Mouse (Mus musculus): ENCODE results near the gene Cct4. TPM values are rescaled to one million over a fixed set of nuclear protein-coding genes. Genes with fewer than 3 reads are reported as not detected.

Gene Cct4
- total and polyA plus RNA-seq, 3 experiments, result 482 to 874 (median 569) TPM

- no peaks in the 10 kb centered on the region for H3K9me3 ChIP-seq (replicated peaks; ENCODE audit: low read length)
- peaks cover 0 to 3% of the 10 kb centered on the region in 2 experiments; a peak in 1 of 4 replicates for H3K4me1 ChIP-seq (ENCODE audit: control insufficient read depth in 1 of 2, insufficient read depth in 2 of 2)
- no peak overlapping the region for H3K4me3 ChIP-seq (replicated peaks in 1 of 3; ENCODE audit: low read depth in 2 of 3, low read length in 2 of 3, poor library complexity in 1 of 3)
- no peaks in the 10 kb centered on the region for H3K36me3 ChIP-seq (replicated peaks in 1 of 2; ENCODE audit: control insufficient read depth in 1 of 2, insufficient read depth in 1 of 2, low read length in 1 of 2)
- H3K4me2 ChIP-seq (ENCODE audit: insufficient read depth, low read depth, poor library complexity, severe bottlenecking), result no peak overlapping the region
- no peak for DNase-seq (ENCODE audit: extremely low read depth)
- no peaks in the 10 kb centered on the region for H3K27me3 ChIP-seq (replicated peaks)
- in situ Hi-C loops (cut with MboI; ENCODE audit: low pct_ligation_motif_present, low pct_unique_long_range_greater_than_20kb, low sequenced_read_pairs), result no loop called here
- H3K79me2 ChIP-seq (replicated peaks; ENCODE audit: control insufficient read depth, extremely low read depth, insufficient read depth, poor library complexity, severe bottlenecking), result no peaks in the 10 kb centered on the region
- dilution Hi-C loops (cut with MboI; ENCODE audit: extremely low pct_ligation_motif_present, extremely low pct_unique_long_range_greater_than_20kb, low sequenced_read_pairs), result no loop called here
- no peak overlapping the region for H3K27ac ChIP-seq (ENCODE audit: insufficient read depth, low read depth)
- H3K9ac ChIP-seq (ENCODE audit: insufficient read depth, low read depth), result no peak overlapping the region
- TF ChIP-seq MAFK (IDR thresholded peaks at IDR 0.05; ENCODE audit: insufficient replicate concordance, low read length), result no peak
- TF ChIP-seq EP300 (IDR thresholded peaks at IDR 0.05; ENCODE audit: low read length), result no peak
- TF ChIP-seq TBP (conservative IDR thresholded peaks at IDR 0.05; ENCODE audit: low read depth, low read length), result no peak
- TF ChIP-seq SMC3 (IDR thresholded peaks at IDR 0.05; ENCODE audit: low read depth, low read length), result no peak
- TF ChIP-seq NELFE (IDR thresholded peaks at IDR 0.05; ENCODE audit: low read depth, low read length), result no peak
- no peak for TF ChIP-seq E2F4 (IDR thresholded peaks at IDR 0.05; ENCODE audit: insufficient replicate concordance, low read depth, low read length)
- no peak for TF ChIP-seq ETS1 (conservative IDR thresholded peaks at IDR 0.05; ENCODE audit: low read depth, low read length)
- no peak for TF ChIP-seq BHLHE40 (IDR thresholded peaks at IDR 0.05; ENCODE audit: low read depth, low read length)
- no peak for TF ChIP-seq MEF2A (IDR thresholded peaks at IDR 0.05; ENCODE audit: borderline replicate concordance, low read depth, low read length)
- TF ChIP-seq ZMIZ1 (IDR thresholded peaks at IDR 0.05; ENCODE audit: low read depth, low read length), result no peak
- no peak for TF ChIP-seq MAZ (IDR thresholded peaks at IDR 0.05; ENCODE audit: low read depth, low read length)
- TF ChIP-seq RAD21 (IDR thresholded peaks at IDR 0.05; ENCODE audit: low read depth, low read length), result no peak
- no peak for TF ChIP-seq SIN3A (IDR thresholded peaks at IDR 0.05; ENCODE audit: low read length)
- TF ChIP-seq CTCF (conservative IDR thresholded peaks at IDR 0.05 in 1 of 2, IDR thresholded peaks at IDR 0.05 in 1 of 2; ENCODE audit: low read depth in 2 of 2, low read length in 2 of 2), result no peak
- TF ChIP-seq USF1 (IDR thresholded peaks at IDR 0.05; ENCODE audit: low read depth, low read length), result no peak
- TF ChIP-seq IRF4 (IDR thresholded peaks at IDR 0.05; ENCODE audit: low read depth, low read length), result no peak
- TF ChIP-seq MXI1 (IDR thresholded peaks at IDR 0.05; ENCODE audit: low read depth, low read length), result no peak
Measured at GRCm38 (mm10) chr11:23047663-23048582, 57.6 kb downstream of the Cct4 start.

- Histone ChIP-seq H3K27me3 (replicated peaks) (no peaks in the 10 kb centered on the region), H3K36me3 (replicated peaks in 1 of 2; ENCODE audit: control insufficient read depth in 1 of 2, insufficient read depth in 1 of 2, low read length in 1 of 2) (no peaks in the 10 kb centered on the region), H3K79me2 (replicated peaks; ENCODE audit: control insufficient read depth, extremely low read depth, insufficient read depth, poor library complexity, severe bottlenecking) (no peaks in the 10 kb centered on the region), H3K4me1 (ENCODE audit: control insufficient read depth in 1 of 2, insufficient read depth in 2 of 2) (peaks cover 0 to 3% of the 10 kb centered on the region in 2 experiments; a peak in 1 of 4 replicates), H3K9me3 (replicated peaks; ENCODE audit: low read length) (no peaks in the 10 kb centered on the region), H3K9ac (ENCODE audit: insufficient read depth, low read depth) (no peak overlapping the region), H3K27ac (ENCODE audit: insufficient read depth, low read depth) (no peak overlapping the region), H3K4me2 (ENCODE audit: insufficient read depth, low read depth, poor library complexity, severe bottlenecking) (no peak overlapping the region), H3K4me3 (replicated peaks in 1 of 3; ENCODE audit: low read depth in 2 of 3, low read length in 2 of 3, poor library complexity in 1 of 3) (no peak overlapping the region)
- no peak for TF ChIP-seq ZMIZ1 (IDR thresholded peaks at IDR 0.05; ENCODE audit: low read depth, low read length)
- TF ChIP-seq ZNF384 (IDR thresholded peaks at IDR 0.05; ENCODE audit: low read depth, low read length), result no peak
- TF ChIP-seq POLR2AphosphoS2 (IDR thresholded peaks at IDR 0.05; ENCODE audit: low read depth, low read length), result no peak
- TF ChIP-seq MAZ (IDR thresholded peaks at IDR 0.05; ENCODE audit: low read depth, low read length), result no peak
- TF ChIP-seq JUN (IDR thresholded peaks at IDR 0.05; ENCODE audit: insufficient read depth, low read depth, low read length), result no peak
- no peak for TF ChIP-seq GABPA (IDR thresholded peaks at IDR 0.05; ENCODE audit: insufficient replicate concordance, low read depth, low read length)
- no peak for TF ChIP-seq SMC3 (IDR thresholded peaks at IDR 0.05; ENCODE audit: low read depth, low read length)
- TF ChIP-seq CHD1 (IDR thresholded peaks at IDR 0.05; ENCODE audit: low read depth, low read length), result no peak
- no peak for TF ChIP-seq USF2 (conservative IDR thresholded peaks at IDR 0.05; ENCODE audit: low read depth, low read length)
- no peak for TF ChIP-seq MAFK (IDR thresholded peaks at IDR 0.05; ENCODE audit: insufficient replicate concordance, low read length)
- TF ChIP-seq RCOR1 (conservative IDR thresholded peaks at IDR 0.05; ENCODE audit: low read depth, low read length), result no peak
- TF ChIP-seq TCF12 (IDR thresholded peaks at IDR 0.05; ENCODE audit: low read depth, low read length), result no peak
- no peak for TF ChIP-seq MAX (IDR thresholded peaks at IDR 0.05; ENCODE audit: low read length)
- no peak for TF ChIP-seq MXI1 (IDR thresholded peaks at IDR 0.05; ENCODE audit: low read depth, low read length)
- dilution Hi-C loops (cut with MboI; ENCODE audit: extremely low pct_ligation_motif_present, extremely low pct_unique_long_range_greater_than_20kb, low sequenced_read_pairs), result no loop called here
- in situ Hi-C loops (cut with MboI; ENCODE audit: low pct_ligation_motif_present, low pct_unique_long_range_greater_than_20kb, low sequenced_read_pairs), result no loop called here
- DNase-seq (ENCODE audit: extremely low read depth), result no peak
Measured at GRCm38 (mm10) chr11:23049642-23050041, 59.3 kb downstream of the Cct4 start.
